Mouse (Mus musculus) forebrain, embryonic 11.5 days (tissue): ENCODE measurements around the gene Rem1. TPM values are rescaled to one million over a fixed set of nuclear protein-coding genes. Genes with fewer than 3 reads are reported as not detected.

Source experiments
- ATAC-seq: fragments of 200-750 bp; cut with Nextera tagmentation; replicated peaks from 2 replicates; pipeline ENCODE4 v1.8.0; 2017; ENCODE audit warnings: moderate TSS enrichment; ENCODE audit not compliant: low FRiP score
- DNase-seq: peaks from one replicate; pipeline ENCODE4 v3.0.0-alpha.2; 2017; ENCODE audit warnings: low spot score
- H3K27ac ChIP-seq: fragments of 300-500 bp; sonication (generic); 2 replicates; pipeline ENCODE4 v1.5.1; 2014; ENCODE audit warnings: low read depth, low read length
- H3K27me3 ChIP-seq: fragments of 300-500 bp; sonication (generic); 2 replicates; pipeline ENCODE4 v1.6.1; 2014; ENCODE audit warnings: mild to moderate bottlenecking, low read length, mixed read lengths; ENCODE audit not compliant: control insufficient read depth, insufficient read depth
- H3K36me3 ChIP-seq: fragments of 300-500 bp; sonication (generic); 2 replicates; pipeline ENCODE4 v1.6.1; 2014; ENCODE audit warnings: mild to moderate bottlenecking, low read length, moderate library complexity, mixed read lengths; ENCODE audit not compliant: control insufficient read depth, insufficient read depth
- H3K4me1 ChIP-seq: fragments of 300-500 bp; sonication (generic); replicated peaks from 2 replicates; pipeline ENCODE4 v1.6.1; 2014; ENCODE audit warnings: low read length, mixed read lengths; ENCODE audit not compliant: control insufficient read depth, insufficient read depth
- H3K4me2 ChIP-seq: fragments of 300-500 bp; sonication (generic); 2 replicates; pipeline ENCODE4 v1.6.1; 2014; ENCODE audit warnings: low read depth, mild to moderate bottlenecking, low read length, moderate library complexity, mixed read lengths; ENCODE audit not compliant: severe bottlenecking
- H3K4me3 ChIP-seq: fragments of 300-500 bp; sonication (generic); 2 replicates; pipeline ENCODE4 v1.5.1; 2014; ENCODE audit warnings: low read depth, low read length
- H3K9ac ChIP-seq: fragments of 300-500 bp; sonication (generic); 2 replicates; pipeline ENCODE4 v1.6.1; 2014; ENCODE audit warnings: low read length
- H3K9me3 ChIP-seq: fragments of 300-500 bp; sonication (generic); 2 replicates; pipeline ENCODE4 v1.6.1; 2016; ENCODE audit warnings: low read length, mixed read lengths; ENCODE audit not compliant: control insufficient read depth
- WGBS: fragments of 180-500 bp; shearing (Covaris S2); extraction: QIAGEN DNeasy Blood & Tissue Kit; methylation state at CpG from one replicate; pipeline ENCODE4 v1.1.7; 2014; 5-methylcytosine and 5-hydroxymethylcytosine counted together
- polyA plus RNA-seq: library from polyadenylated mRNA; unstranded; fragments of >200 nt; fragmentation: Nextera tagmentation; extraction: Ambion mirVana; gene quantifications from 2 replicates; pipeline ENCODE4 v1.2.1, GENCODE M21; 2014

The Rem1 gene
- polyA plus RNA-seq, 1 experiment from 2014 or later: 0.21 TPM

- H3K27me3 ChIP-seq: no peaks in the 10 kb centered on the region
- H3K4me3 ChIP-seq: no peak overlapping the region
- no peak overlapping the region for H3K4me2 ChIP-seq
- no peak overlapping the region for H3K27ac ChIP-seq
- WGBS: 90% methylated on average over 11 of the region's 11 CpGs
- ATAC-seq (no peak), DNase-seq (no peak)
- H3K36me3 ChIP-seq: peaks cover 13% of the 10 kb centered on the region; the same call in 1 of the 2 replicates
- no peaks in the 10 kb centered on the region for H3K9me3 ChIP-seq
- H3K9ac ChIP-seq: no peak overlapping the region
- peaks cover 8% of the 10 kb centered on the region for H3K4me1 ChIP-seq
Measured at GRCm38 (mm10) chr2:152674148-152674547, 47.4 kb downstream of the Rem1 start.

- Histone ChIP-seq H3K27me3 (no peaks in the 10 kb centered on the region), H3K36me3 (peaks cover 15% of the 10 kb centered on the region; the same call in 1 of the 2 replicates)
- no peak for ATAC-seq
Measured at GRCm38 (mm10) chr2:152675252-152675791, 48.6 kb downstream of the Rem1 start.

GRCm38 (mm10) chr2:152678302-152678701 lies 51.6 kb downstream of the Rem1 start:
- peaks cover 21% of the 10 kb centered on the region; the same call in 1 of the 2 replicates for H3K36me3 ChIP-seq
- ATAC-seq: 0 out of 2 replicates have a peak, but pooled peaks have one; percentile 39

More at GRCm38 (mm10) chr2:152675252-152675791, 48.6 kb downstream of the Rem1 start:
- H3K27ac ChIP-seq: no peak overlapping the region
- H3K9ac ChIP-seq: no peak overlapping the region
- H3K4me3 ChIP-seq: no peak overlapping the region
- H3K4me2 ChIP-seq: no peak overlapping the region
- H3K9me3 ChIP-seq: no peaks in the 10 kb centered on the region
- DNase-seq: no peak
- 92% methylated on average over 13 of the region's 13 CpGs for WGBS
- peaks cover 8% of the 10 kb centered on the region for H3K4me1 ChIP-seq

DNA sequence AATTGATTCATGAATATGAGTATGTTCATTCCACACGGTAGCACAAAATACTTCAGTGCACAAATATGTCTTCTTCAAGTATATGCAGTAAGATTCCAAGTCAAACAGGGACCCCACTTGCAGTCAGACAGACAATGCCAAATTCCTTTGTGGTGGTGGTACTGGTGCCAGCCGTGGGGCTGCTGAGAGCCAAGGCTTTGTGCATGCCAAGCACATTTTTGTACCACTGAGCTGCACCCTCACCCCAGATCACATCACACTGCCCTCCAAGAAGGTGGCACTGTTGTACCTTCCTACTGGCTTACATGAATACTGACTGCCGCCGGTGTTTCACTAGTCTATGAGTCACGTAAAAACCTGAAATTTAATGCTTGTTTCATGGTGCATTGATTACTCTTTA lies 52.2 kb downstream of the Rem1 start:
- Histone ChIP-seq H3K27me3 (no peaks in the 10 kb centered on the region), H3K4me3 (no peak overlapping the region), H3K36me3 (peaks cover 25% of the 10 kb centered on the region; the same call in 1 of the 2 replicates), H3K4me2 (no peak overlapping the region), H3K9me3 (no peaks in the 10 kb centered on the region), H3K9ac (no peak overlapping the region), H3K27ac (no peak overlapping the region), H3K4me1 (no peaks in the 10 kb centered on the region)
- DNase-seq: no peak
- WGBS: 93% methylated on average over 5 of the region's 5 CpGs
- ATAC-seq: no peak

More at GRCm38 (mm10) chr2:152678302-152678701, 51.6 kb downstream of the Rem1 start:
- H3K4me1 ChIP-seq: no peaks in the 10 kb centered on the region
- no peak overlapping the region for H3K4me3 ChIP-seq
- H3K9me3 ChIP-seq: no peaks in the 10 kb centered on the region
- 67% methylated on average over 3 of the region's 3 CpGs for WGBS
- no peak overlapping the region for H3K9ac ChIP-seq
- H3K4me2 ChIP-seq: no peak overlapping the region
- no peak overlapping the region for H3K27ac ChIP-seq
- DNase-seq: no peak
- H3K27me3 ChIP-seq: no peaks in the 10 kb centered on the region

DNA sequence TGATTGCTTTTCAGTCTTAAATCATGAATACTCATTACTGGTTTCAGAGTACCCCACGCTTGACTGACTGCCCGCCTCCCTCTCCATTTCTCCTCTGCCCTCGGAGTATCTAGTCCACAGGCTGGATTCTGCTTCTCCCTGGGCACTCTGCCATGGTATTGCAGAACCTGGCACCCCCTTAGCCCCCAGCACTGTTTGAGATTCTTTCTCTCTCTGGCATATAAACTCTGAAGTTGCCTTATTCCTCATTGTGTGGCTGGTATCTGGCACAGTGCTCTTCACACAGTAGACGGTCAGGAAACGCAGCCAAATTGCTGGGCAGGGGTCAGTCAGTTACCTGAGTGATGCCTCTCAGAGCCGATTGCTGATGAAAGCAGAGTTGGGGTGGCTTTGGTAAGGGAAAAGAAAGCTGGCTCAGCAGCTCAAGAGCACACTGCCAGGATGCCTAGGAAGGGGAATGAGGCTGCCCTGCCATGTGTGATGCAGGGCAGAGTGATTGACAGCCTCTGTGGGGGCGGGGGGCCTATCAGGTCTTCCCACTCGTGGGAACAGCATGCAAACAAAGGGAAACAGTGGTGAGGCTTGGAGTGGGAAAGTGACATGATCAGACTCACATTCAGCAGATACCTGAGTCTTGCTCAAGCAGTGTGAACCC lies 53.1 kb downstream of the Rem1 start:
- no peak for ATAC-seq
- WGBS: 91% methylated on average over 8 of the region's 8 CpGs
- no peak overlapping the region for H3K9ac ChIP-seq

GRCm38 (mm10) chr2:152683086-152683485 lies 56.3 kb downstream of the Rem1 start:
- ATAC-seq: no peak
- no peak overlapping the region for H3K4me2 ChIP-seq
- 92% methylated on average over 5 of the region's 5 CpGs for WGBS
- H3K27ac ChIP-seq: no peak overlapping the region
- DNase-seq: no peak
- H3K9ac ChIP-seq: no peak overlapping the region
- no peaks in the 10 kb centered on the region for H3K9me3 ChIP-seq
- H3K4me3 ChIP-seq: no peak overlapping the region
- no peaks in the 10 kb centered on the region for H3K27me3 ChIP-seq
- no peaks in the 10 kb centered on the region for H3K4me1 ChIP-seq
- H3K36me3 ChIP-seq: peaks cover 43% of the 10 kb centered on the region

More for the DNA sequence above, 53.1 kb downstream of the Rem1 start:
- no peak overlapping the region for H3K27ac ChIP-seq
- no peaks in the 10 kb centered on the region for H3K9me3 ChIP-seq
- no peak overlapping the region for H3K4me3 ChIP-seq
- H3K4me2 ChIP-seq: no peak overlapping the region
- H3K36me3 ChIP-seq: peaks cover 27% of the 10 kb centered on the region; the same call in 1 of the 2 replicates
- H3K4me1 ChIP-seq: no peaks in the 10 kb centered on the region
- no peaks in the 10 kb centered on the region for H3K27me3 ChIP-seq
- DNase-seq: no peak

Other genes starting within 250 kb of the Rem1 start
- gene Sox12, start 228.9 kb upstream of the Rem1 start, polyA plus RNA-seq: 20.4 and 22.9 TPM in 2 replicates
- 59.4 and 63.9 TPM in 2 replicates for gene Zcchc3, start 211.9 kb upstream of the Rem1 start, polyA plus RNA-seq
- gene 6820408C15Rik, start 211.4 kb upstream of the Rem1 start, polyA plus RNA-seq: 0.41 and 0.79 TPM in 2 replicates
- not detected in 2 replicates for gene Defb23, start 162.3 kb upstream of the Rem1 start, polyA plus RNA-seq
- not detected in 2 replicates for gene Defb20, start 149.9 kb upstream of the Rem1 start, polyA plus RNA-seq
- gene Defb22, start 136.8 kb upstream of the Rem1 start, polyA plus RNA-seq: not detected in 2 replicates
- gene Defb26, start 115.3 kb upstream of the Rem1 start, polyA plus RNA-seq: not detected in 2 replicates
- gene Defb28, start 108.7 kb upstream of the Rem1 start, polyA plus RNA-seq: not detected in 2 replicates
- not detected in 2 replicates for gene Defb29, start 86.9 kb upstream of the Rem1 start, polyA plus RNA-seq
- gene Gm17416, start 57.6 kb upstream of the Rem1 start, polyA plus RNA-seq: not detected in 2 replicates
- gene Defb21, start 54.2 kb upstream of the Rem1 start, polyA plus RNA-seq: not detected in 2 replicates
- not detected in 2 replicates for gene Defb19, start 46.6 kb upstream of the Rem1 start, polyA plus RNA-seq
- not detected in 2 replicates for gene Defb45, start 27.6 kb upstream of the Rem1 start, polyA plus RNA-seq
- not detected in 2 replicates for gene Defb36, start 22.6 kb upstream of the Rem1 start, polyA plus RNA-seq
- not detected in 2 replicates for gene Defb25, start 3.9 kb upstream of the Rem1 start, polyA plus RNA-seq
- gene H13, start 42.5 kb downstream of the Rem1 start, polyA plus RNA-seq: 110 and 112 TPM in 2 replicates
- 37.9 and 39.5 TPM in 2 replicates for gene Mcts2, start 60.1 kb downstream of the Rem1 start, polyA plus RNA-seq
- gene Id1, start 109.3 kb downstream of the Rem1 start, polyA plus RNA-seq: 51.1 and 53.1 TPM in 2 replicates
- 4.6 and 5.5 TPM in 2 replicates for gene Cox4i2, start 127.2 kb downstream of the Rem1 start, polyA plus RNA-seq
- 135 and 140 TPM in 2 replicates for gene Bcl2l1, start 204.8 kb downstream of the Rem1 start, polyA plus RNA-seq
- 168 and 185 TPM in 2 replicates for gene Tpx2, start 221.0 kb downstream of the Rem1 start, polyA plus RNA-seq